Mouse (Mus musculus) neural tube, embryonic 14.5 days (tissue): ENCODE measurements around the gene Dnajc6. TPM values are rescaled to one million over a fixed set of nuclear protein-coding genes. Genes with fewer than 3 reads are reported as not detected.

Experiments
- ATAC-seq: fragments of 200-750 bp; cut with Nextera tagmentation; 2 replicates; pipeline ENCODE4 v1.8.0; 2017; ENCODE audit warnings: low read depth, mild to moderate bottlenecking, moderate TSS enrichment, moderate library complexity
- H3K27ac ChIP-seq: fragments of 300-500 bp; sonication (generic); 2 replicates; pipeline ENCODE4 v1.5.1; 2014; ENCODE audit warnings: low read depth, mild to moderate bottlenecking, control low read depth, low read length, moderate library complexity, mixed read lengths
- H3K27me3 ChIP-seq: fragments of 300-500 bp; sonication (generic); 2 replicates; pipeline ENCODE4 v1.6.1; 2014; ENCODE audit warnings: low read length; ENCODE audit not compliant: control insufficient read depth, insufficient read depth
- H3K36me3 ChIP-seq: fragments of 300-500 bp; sonication (generic); 2 replicates; pipeline ENCODE4 v1.6.1; 2014; ENCODE audit warnings: low read length, mixed read lengths; ENCODE audit not compliant: control insufficient read depth, insufficient read depth
- H3K4me1 ChIP-seq: fragments of 300-500 bp; sonication (generic); 2 replicates; pipeline ENCODE4 v1.6.1; 2014; ENCODE audit warnings: low read length; ENCODE audit not compliant: control insufficient read depth, insufficient read depth
- H3K4me2 ChIP-seq: fragments of 300-500 bp; sonication (generic); 2 replicates; pipeline ENCODE4 v1.6.1; 2014; ENCODE audit warnings: mild to moderate bottlenecking, low read depth, low read length, control low read depth
- H3K4me3 ChIP-seq: fragments of 300-500 bp; sonication (generic); 2 replicates; pipeline ENCODE4 v1.5.1; 2014; ENCODE audit warnings: low read depth, low read length, control low read depth, mixed read lengths
- H3K9ac ChIP-seq: fragments of 300-500 bp; sonication (generic); replicated peaks from 2 replicates; pipeline ENCODE4 v1.6.1; 2014; ENCODE audit warnings: low read depth, mild to moderate bottlenecking, control low read depth, low read length, mixed read lengths
- H3K9me3 ChIP-seq: fragments of 300-500 bp; sonication (generic); 2 replicates; pipeline ENCODE4 v1.6.1; 2016; ENCODE audit warnings: low read length; ENCODE audit not compliant: control insufficient read depth
- WGBS: fragments of 180-500 bp; shearing (Covaris S2); extraction: QIAGEN DNeasy Blood & Tissue Kit; methylation state at CpG from one replicate; pipeline ENCODE4 v1.1.7; 2014; 5-methylcytosine and 5-hydroxymethylcytosine counted together
- polyA plus RNA-seq: library from polyadenylated mRNA; unstranded; fragments of >200 nt; fragmentation: Nextera tagmentation; extraction: Ambion mirVana; gene quantifications from 2 replicates; pipeline ENCODE4 v1.2.1, GENCODE M21; 2014

Gene Dnajc6
- polyA plus RNA-seq, 1 experiment from 2014 or later, result 70.1 TPM

- 69% methylated on average over 5 of the region's 5 CpGs for WGBS
Measured at GRCm38 (mm10) chr4:101669161-101669560, 172.7 kb downstream of the Dnajc6 start.

GRCm38 (mm10) chr4:101669811-101670210 is 173.4 kb downstream of the Dnajc6 start:
- 81% methylated on average over 5 of the region's 5 CpGs for WGBS
- Histone ChIP-seq H3K27ac (no peak overlapping the region), H3K36me3 (no peaks in the 10 kb centered on the region), H3K4me1 (no peaks in the 10 kb centered on the region), H3K27me3 (no peaks in the 10 kb centered on the region), H3K9me3 (no peaks in the 10 kb centered on the region), H3K4me2 (no peak overlapping the region), H3K9ac (no peak overlapping the region), H3K4me3 (no peak overlapping the region)
- no peak for ATAC-seq

More at GRCm38 (mm10) chr4:101669161-101669560, 172.7 kb downstream of the Dnajc6 start:
- no peak overlapping the region for H3K4me3 ChIP-seq
- no peaks in the 10 kb centered on the region for H3K9me3 ChIP-seq
- H3K4me2 ChIP-seq, result no peak overlapping the region
- H3K27me3 ChIP-seq, result no peaks in the 10 kb centered on the region
- ATAC-seq, result no peak
- no peak overlapping the region for H3K9ac ChIP-seq
- no peak overlapping the region for H3K27ac ChIP-seq
- no peaks in the 10 kb centered on the region for H3K4me1 ChIP-seq
- no peaks in the 10 kb centered on the region for H3K36me3 ChIP-seq

GRCm38 (mm10) chr4:101674790-101675189 is 178.3 kb downstream of the Dnajc6 start:
- Histone ChIP-seq H3K9me3 (no peaks in the 10 kb centered on the region), H3K36me3 (no peaks in the 10 kb centered on the region), H3K27ac (no peak overlapping the region), H3K4me1 (no peaks in the 10 kb centered on the region), H3K4me3 (no peak overlapping the region), H3K9ac (no peak overlapping the region), H3K4me2 (no peak overlapping the region), H3K27me3 (no peaks in the 10 kb centered on the region)
- ATAC-seq, result no peak
- 77% methylated on average over 5 of the region's 5 CpGs for WGBS

GRCm38 (mm10) chr4:101675726-101676125 is 179.3 kb downstream of the Dnajc6 start:
- Histone ChIP-seq H3K27ac (no peak overlapping the region), H3K36me3 (no peaks in the 10 kb centered on the region), H3K9ac (no peak overlapping the region), H3K9me3 (no peaks in the 10 kb centered on the region), H3K27me3 (no peaks in the 10 kb centered on the region), H3K4me3 (no peak overlapping the region), H3K4me1 (no peaks in the 10 kb centered on the region), H3K4me2 (no peak overlapping the region)
- 86% methylated on average over 4 of the region's 4 CpGs for WGBS
- ATAC-seq, result no peak

- Histone ChIP-seq H3K4me1 (no peaks in the 10 kb centered on the region), H3K27me3 (no peaks in the 10 kb centered on the region), H3K4me3 (no peak overlapping the region), H3K36me3 (no peaks in the 10 kb centered on the region), H3K9me3 (no peaks in the 10 kb centered on the region), H3K4me2 (no peak overlapping the region), H3K27ac (no peak overlapping the region), H3K9ac (no peak overlapping the region)
- 91% methylated on average over 4 of the region's 4 CpGs for WGBS
- ATAC-seq, result no peak
Measured at GRCm38 (mm10) chr4:101682620-101683019, 186.2 kb downstream of the Dnajc6 start.

- WGBS, result 85% methylated on average over 3 of the region's 3 CpGs
Measured at GRCm38 (mm10) chr4:101683086-101683485, 186.6 kb downstream of the Dnajc6 start.

GRCm38 (mm10) chr4:101684821-101685220 is 188.4 kb downstream of the Dnajc6 start:
- no peak overlapping the region for H3K4me3 ChIP-seq
- H3K36me3 ChIP-seq, result no peaks in the 10 kb centered on the region
- WGBS, result 87% methylated on average over 3 of the region's 3 CpGs
- no peaks in the 10 kb centered on the region for H3K27me3 ChIP-seq
- no peaks in the 10 kb centered on the region for H3K9me3 ChIP-seq
- H3K27ac ChIP-seq, result no peak overlapping the region
- no peak overlapping the region for H3K4me2 ChIP-seq
- H3K9ac ChIP-seq, result no peak overlapping the region
- ATAC-seq, result no peak
- no peaks in the 10 kb centered on the region for H3K4me1 ChIP-seq

More at GRCm38 (mm10) chr4:101683086-101683485, 186.6 kb downstream of the Dnajc6 start:
- no peak overlapping the region for H3K27ac ChIP-seq
- H3K9ac ChIP-seq, result no peak overlapping the region
- no peaks in the 10 kb centered on the region for H3K36me3 ChIP-seq
- H3K4me2 ChIP-seq, result no peak overlapping the region
- H3K4me3 ChIP-seq, result no peak overlapping the region
- H3K9me3 ChIP-seq, result no peaks in the 10 kb centered on the region
- H3K4me1 ChIP-seq, result no peaks in the 10 kb centered on the region
- ATAC-seq, result no peak
- no peaks in the 10 kb centered on the region for H3K27me3 ChIP-seq

GRCm38 (mm10) chr4:101686227-101686810 is 189.9 kb downstream of the Dnajc6 start:
- no peaks in the 10 kb centered on the region for H3K9me3 ChIP-seq
- no peaks in the 10 kb centered on the region for H3K36me3 ChIP-seq
- no peak overlapping the region for H3K27ac ChIP-seq
- no peaks in the 10 kb centered on the region for H3K4me1 ChIP-seq
- no peak for ATAC-seq
- no peak overlapping the region for H3K4me2 ChIP-seq
- H3K4me3 ChIP-seq, result no peak overlapping the region
- no peak overlapping the region for H3K9ac ChIP-seq
- H3K27me3 ChIP-seq, result no peaks in the 10 kb centered on the region
- 80% methylated on average over 13 of the region's 13 CpGs for WGBS

GRCm38 (mm10) chr4:101689241-101689640 is 192.8 kb downstream of the Dnajc6 start:
- no peaks in the 10 kb centered on the region for H3K36me3 ChIP-seq
- no peaks in the 10 kb centered on the region for H3K9me3 ChIP-seq
- H3K4me1 ChIP-seq, result no peaks in the 10 kb centered on the region
- no peak for ATAC-seq
- 84% methylated on average over 4 of the region's 4 CpGs for WGBS
- H3K4me2 ChIP-seq, result no peak overlapping the region
- no peaks in the 10 kb centered on the region for H3K27me3 ChIP-seq
- H3K9ac ChIP-seq, result no peak overlapping the region
- H3K27ac ChIP-seq, result no peak overlapping the region
- H3K4me3 ChIP-seq, result no peak overlapping the region
